Mouse (Mus musculus) limb, embryonic 14.5 days (tissue): ENCODE data around the gene Med18. TPM values are rescaled to one million over a fixed set of nuclear protein-coding genes. Genes with fewer than 3 reads are reported as not detected.
"Not testable (repeated sequence)": the region's sequence is repeated elsewhere in the genome, so short reads cannot be mapped to it uniquely, and the experiment has no call there.

ENCODE experiments used
- ATAC-seq: fragments of 200-750 bp; cut with Nextera tagmentation; 2 replicates; pipeline ENCODE4 v1.8.0; 2017; ENCODE audit warnings: low read depth, moderate number of reproducible peaks, moderate TSS enrichment; ENCODE audit not compliant: low FRiP score
- DNase-seq: peaks from one replicate; pipeline ENCODE4 v3.0.0-alpha.2; 2015; ENCODE audit warnings: low spot score
- H3K27ac ChIP-seq: fragments of 300-500 bp; sonication (generic); replicated peaks from 2 replicates; pipeline ENCODE4 v1.5.1; 2014; ENCODE audit warnings: low read depth, mild to moderate bottlenecking, low read length, moderate library complexity, mixed read lengths
- H3K27me3 ChIP-seq: fragments of 300-500 bp; sonication (generic); 2 replicates; pipeline ENCODE4 v1.6.1; 2014; ENCODE audit warnings: low read length, mixed read lengths; ENCODE audit not compliant: control insufficient read depth, insufficient read depth
- H3K36me3 ChIP-seq: fragments of 300-500 bp; sonication (generic); 2 replicates; pipeline ENCODE4 v1.6.1; 2014; ENCODE audit warnings: mild to moderate bottlenecking, low read length, moderate library complexity, mixed read lengths; ENCODE audit not compliant: control insufficient read depth, insufficient read depth
- H3K4me1 ChIP-seq: fragments of 300-500 bp; sonication (generic); 2 replicates; pipeline ENCODE4 v1.6.1; 2014; ENCODE audit warnings: antibody characterized with exemption, low read length, mixed read lengths; ENCODE audit not compliant: control insufficient read depth, insufficient read depth
- H3K4me2 ChIP-seq: fragments of 300-500 bp; sonication (generic); replicated peaks from 2 replicates; pipeline ENCODE4 v1.6.1; 2014; ENCODE audit warnings: low read depth, mild to moderate bottlenecking, low read length, moderate library complexity; ENCODE audit not compliant: severe bottlenecking
- H3K4me3 ChIP-seq: fragments of 300-500 bp; sonication (generic); replicated peaks from 2 replicates; pipeline ENCODE4 v1.5.1; 2014; ENCODE audit warnings: low read length
- H3K9ac ChIP-seq: fragments of 300-500 bp; sonication (generic); 2 replicates; pipeline ENCODE4 v1.6.1; 2014; ENCODE audit warnings: mild to moderate bottlenecking, low read depth, low read length, moderate library complexity; ENCODE audit not compliant: severe bottlenecking
- H3K9me3 ChIP-seq: fragments of 300-500 bp; sonication (generic); 2 replicates; pipeline ENCODE4 v1.6.1; 2016; ENCODE audit warnings: low read length; ENCODE audit not compliant: control insufficient read depth
- POLR2A ChIP-seq: fragments of 200-500 bp; IDR thresholded peaks from 2 replicates; pipeline ENCODE4 v1.8.0; 2012; ENCODE audit warnings: inconsistent platforms, mild to moderate bottlenecking, moderate library complexity, borderline replicate concordance; ENCODE audit not compliant: insufficient read depth, insufficient read length; ENCODE audit errors: extremely low read depth
- WGBS: fragments of 180-500 bp; shearing (Covaris S2); extraction: QIAGEN DNeasy Blood & Tissue Kit; methylation state at CpG from one replicate; pipeline ENCODE4 v1.1.7; 2014; 5-methylcytosine and 5-hydroxymethylcytosine counted together
- polyA plus RNA-seq, 2 experiments: library from polyadenylated mRNA; depleted of rRNA in 1 of 2; stranded (reverse) in 1 of 2; unstranded in 1 of 2; fragments of >200 nt; fragmentation: Nextera tagmentation in 1 of 2; extraction: Ambion mirVana in 1 of 2; gene quantifications; 2 replicates each; pipeline versions ENCODE4 v1.2.1 to v1.2.3; 2012 to 2014

The Med18 gene
- polyA plus RNA-seq, 2 experiments = 9.0 to 9.1 TPM

GRCm38 (mm10) chr4:132488976-132489375 lies 25.3 kb upstream of the Med18 start:
- Histone ChIP-seq H3K36me3 (0 out of 2 replicates have a peak, but pooled peaks cover 5% of the 10 kb centered on the region), H3K4me2 (no peak overlapping the region), H3K9me3 (no peaks in the 10 kb centered on the region), H3K9ac (no peak overlapping the region), H3K27ac (no peak overlapping the region), H3K27me3 (no peaks in the 10 kb centered on the region), H3K4me1 (no peaks in the 10 kb centered on the region), H3K4me3 (no peak overlapping the region)
- no peak for TF ChIP-seq POLR2A
- DNase-seq (no peak), ATAC-seq (no peak)
- 58% methylated on average over 6 of the region's 6 CpGs for WGBS

- TF ChIP-seq POLR2A = no peak
- Histone ChIP-seq H3K4me1 (no peaks in the 10 kb centered on the region), H3K9me3 (no peaks in the 10 kb centered on the region), H3K4me3 (no peak overlapping the region), H3K27ac (no peak overlapping the region), H3K36me3 (0 out of 2 replicates have a peak, but pooled peaks cover 3% of the 10 kb centered on the region), H3K9ac (no peak overlapping the region), H3K27me3 (no peaks in the 10 kb centered on the region), H3K4me2 (no peak overlapping the region)
- DNase-seq (no peak), ATAC-seq (no peak)
- 43% methylated on average over 3 of the region's 3 CpGs for WGBS
Measured at GRCm38 (mm10) chr4:132488521-132488920, 24.8 kb upstream of the Med18 start.

GRCm38 (mm10) chr4:132484820-132485219 lies 21.1 kb upstream of the Med18 start:
- Histone ChIP-seq H3K27me3 (no peaks in the 10 kb centered on the region), H3K9ac (no peak overlapping the region), H3K4me2 (no peak overlapping the region), H3K9me3 (no peaks in the 10 kb centered on the region), H3K27ac (no peak overlapping the region), H3K36me3 (no peaks in the 10 kb centered on the region), H3K4me3 (no peak overlapping the region), H3K4me1 (no peaks in the 10 kb centered on the region)
- TF ChIP-seq POLR2A = no peak
- DNase-seq = no peak
- ATAC-seq = no peak
- 63% methylated on average over 5 of the region's 5 CpGs for WGBS

DNA sequence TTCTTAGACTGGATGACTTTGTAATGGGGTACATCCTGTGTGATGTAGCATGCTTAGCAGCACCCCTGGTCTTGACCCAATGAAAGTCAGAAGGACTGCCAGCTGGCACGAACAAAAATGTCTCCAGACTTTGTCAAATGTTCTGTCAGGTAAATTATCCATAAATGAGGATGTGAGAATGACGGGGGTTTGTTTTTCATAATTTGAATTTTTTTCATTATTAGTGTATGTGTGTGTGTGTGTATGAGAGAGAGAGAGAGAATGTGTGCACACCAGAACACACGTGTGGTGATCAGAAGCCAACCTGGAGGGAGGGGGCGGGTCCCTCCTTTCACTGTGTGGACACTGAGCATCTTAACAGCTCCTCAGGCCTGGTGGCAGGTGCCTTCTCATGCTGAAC lies 20.5 kb upstream of the Med18 start:
- Histone ChIP-seq H3K36me3 (no peaks in the 10 kb centered on the region), H3K9me3 (no peaks in the 10 kb centered on the region), H3K9ac (no peak overlapping the region), H3K4me2 (no peak overlapping the region), H3K27me3 (no peaks in the 10 kb centered on the region), H3K4me3 (no peak overlapping the region), H3K4me1 (no peaks in the 10 kb centered on the region), H3K27ac (no peak overlapping the region)
- WGBS = 74% methylated on average over 4 of the region's 4 CpGs
- ATAC-seq (no peak), DNase-seq (no peak)
- TF ChIP-seq POLR2A = no peak

- Histone ChIP-seq H3K4me1 (no peaks in the 10 kb centered on the region), H3K4me3 (no peak overlapping the region), H3K27ac (no peak overlapping the region), H3K9me3 (no peaks in the 10 kb centered on the region), H3K27me3 (no peaks in the 10 kb centered on the region), H3K9ac (no peak overlapping the region), H3K36me3 (no peaks in the 10 kb centered on the region), H3K4me2 (no peak overlapping the region)
- TF ChIP-seq POLR2A = no peak
- ATAC-seq = no peak
- WGBS = 69% methylated on average over 13 of the region's 13 CpGs
- DNase-seq = no peak
Measured at GRCm38 (mm10) chr4:132482956-132483608, 19.4 kb upstream of the Med18 start.

GRCm38 (mm10) chr4:132482104-132482503 lies 18.4 kb upstream of the Med18 start:
- WGBS = 68% methylated on average over 3 of the region's 3 CpGs
- H3K4me1 ChIP-seq, H3K4me2 ChIP-seq, H3K27me3 ChIP-seq, H3K9ac ChIP-seq, ATAC-seq, H3K27ac ChIP-seq, H3K36me3 ChIP-seq, H3K4me3 ChIP-seq, DNase-seq, H3K9me3 ChIP-seq: not testable (repeated sequence)
